ENCODE assay signal across 21 mouse cellular contexts in genomic region chr9:48142646-48143045, GRCm38 (mm10).
"Had no signal": no experiment of that assay in that cellular context is flagged by ENCODE, and none has a peak within 500 bp of the region (broad histone marks: within the 10 kb centered on the region; RNA-seq: fewer than 3 reads in every experiment).

No protein-coding gene starts in this region.

- H3K9ac ChIP-seq: heart, embryonic 13.5 days; heart, embryonic 15.5 days; hindbrain, embryonic 12.5 days; hindbrain, embryonic 14.5 days; kidney, embryonic 15.5 days; limb, embryonic 13.5 days; limb, embryonic 15.5 days; liver, embryonic 12.5 days; liver, embryonic 14.5 days had no signal

- H3K27me3 ChIP-seq: kidney, embryonic 15.5 days; limb, embryonic 15.5 days; liver, embryonic 12.5 days had no signal

- H3K4me1 ChIP-seq: heart, embryonic 15.5 days; limb, embryonic 13.5 days; limb, embryonic 15.5 days; liver, embryonic 12.5 days had no signal

- H3K4me3 ChIP-seq: heart, adult 2 months; heart, embryonic 13.5 days; heart, embryonic 15.5 days; hindbrain, embryonic 12.5 days; kidney, embryonic 15.5 days; limb, embryonic 13.5 days; limb, embryonic 15.5 days; liver, embryonic 12.5 days had no signal

- H3K36me3 ChIP-seq: heart, embryonic 13.5 days; heart, embryonic 15.5 days; hindbrain, embryonic 12.5 days; kidney, embryonic 15.5 days; limb, embryonic 13.5 days; limb, embryonic 15.5 days; liver, embryonic 12.5 days had no signal

- ATAC-seq: hindbrain, embryonic 16.5 days; intestine, embryonic 16.5 days; liver, embryonic 12.5 days had no signal

- H3K4me2 ChIP-seq: heart, embryonic 11.5 days; heart, embryonic 13.5 days; heart, embryonic 15.5 days; hindbrain, embryonic 12.5 days; hindbrain, embryonic 14.5 days; kidney, embryonic 15.5 days; limb, embryonic 13.5 days; limb, embryonic 15.5 days; liver, embryonic 12.5 days had no signal

- DNase-seq: gastrocnemius, postnatal 14 days; gastrocnemius, postnatal 36 days; heart, adult 11 months; heart, adult 2 months; heart, postnatal 14 days; heart, postnatal 36 days; layer of hippocampus, adult 9-11 months; layer of hippocampus, postnatal 36 days had no signal

- H3K27ac ChIP-seq: heart, adult 2 months; heart, embryonic 13.5 days; heart, embryonic 15.5 days; hindbrain, embryonic 12.5 days; hindbrain, embryonic 14.5 days; kidney, embryonic 15.5 days; kidney, postnatal 0 days; limb, embryonic 13.5 days; limb, embryonic 15.5 days; liver, embryonic 12.5 days; liver, embryonic 14.5 days had no signal

- H3K9me3 ChIP-seq: heart, embryonic 13.5 days; heart, embryonic 15.5 days; hindbrain, embryonic 12.5 days; kidney, embryonic 15.5 days; limb, embryonic 13.5 days; limb, embryonic 15.5 days; liver, embryonic 12.5 days had no signal
